Mouse (Mus musculus): ENCODE data around the gene Olfr558. TPM values are rescaled to one million over a fixed set of nuclear protein-coding genes. Genes with fewer than 3 reads are reported as not detected.

Gene Olfr558
- total RNA-seq (2017): not detected in 3 replicates

DNA sequence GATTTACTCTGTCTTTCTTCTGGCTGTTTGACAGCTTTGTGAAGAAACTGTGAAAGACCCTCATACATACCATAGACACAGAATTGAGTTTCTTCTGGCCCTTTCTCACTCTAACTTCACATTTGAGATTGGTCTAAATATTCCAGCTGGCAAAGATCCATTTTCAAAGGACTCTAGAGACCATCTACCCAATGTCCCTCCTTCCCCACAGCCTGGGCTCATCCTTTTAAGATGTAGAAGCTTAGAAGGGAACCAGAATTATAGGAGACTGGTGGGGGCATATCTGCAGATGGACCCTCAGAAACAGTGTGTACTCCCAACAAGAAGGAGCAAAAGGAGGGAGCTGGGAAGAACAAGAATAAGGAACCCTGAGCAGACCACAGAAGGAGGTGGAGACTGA, at the start of gene Olfr558:
TSS of gene Olfr558 (plus strand) at position 301 of the 400 bp plus-strand sequence.
- ATAC-seq (replicated peaks; ENCODE audit: insufficient number of reproducible peaks, low FRiP score, low TSS enrichment, poor library complexity, severe bottlenecking): no peak

DNA sequence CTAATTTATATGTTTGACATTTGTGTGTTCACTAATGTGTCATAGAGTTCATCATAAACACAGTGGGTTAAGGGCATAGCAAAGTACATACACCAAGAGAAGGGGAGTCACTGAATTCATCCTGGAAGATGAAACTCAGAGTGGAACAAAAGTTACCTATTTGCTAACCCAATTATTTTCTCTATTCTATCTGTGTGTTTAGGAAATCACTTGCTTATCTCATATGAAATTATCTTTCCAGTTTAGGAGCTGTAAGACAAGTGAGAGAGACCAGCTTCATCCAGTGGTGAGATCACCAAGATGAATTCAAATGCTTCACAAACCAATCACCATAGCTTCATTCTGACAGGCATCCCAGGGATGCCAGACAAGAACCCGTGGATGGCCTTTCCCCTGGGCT, 43.5 kb upstream of the Olfr558 start, which contains the start of gene Olfr555:
TSS of gene Olfr555 (plus strand) at position 301 of the 400 bp plus-strand sequence.
- ATAC-seq (replicated peaks; ENCODE audit: insufficient number of reproducible peaks, low FRiP score, low TSS enrichment, poor library complexity, severe bottlenecking): no peak

DNA sequence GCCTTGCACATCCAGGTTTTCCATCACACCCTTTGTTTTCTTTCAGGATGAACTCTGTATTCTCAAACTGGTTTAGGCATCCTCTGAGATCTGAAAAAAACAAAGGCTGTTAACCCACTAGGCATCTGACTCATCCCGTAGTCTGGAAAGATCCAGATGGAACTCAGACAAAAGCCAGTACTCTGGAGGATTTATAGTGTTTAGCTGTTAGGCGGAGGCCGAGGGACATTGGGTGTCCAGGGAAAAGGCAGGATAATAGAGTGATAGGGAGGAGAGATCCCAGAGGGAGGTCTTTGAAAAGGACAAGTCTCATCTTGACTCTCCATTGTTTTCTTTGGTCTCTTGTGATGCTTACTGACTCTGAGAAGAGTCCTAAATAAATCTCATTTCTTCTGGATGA, 37.4 kb upstream of the Olfr558 start, which contains the start of gene Olfr556:
TSS of gene Olfr556 (plus strand) at position 301 of the 400 bp plus-strand sequence.
- ATAC-seq (replicated peaks; ENCODE audit: insufficient number of reproducible peaks, low FRiP score, low TSS enrichment, poor library complexity, severe bottlenecking): no peak

DNA sequence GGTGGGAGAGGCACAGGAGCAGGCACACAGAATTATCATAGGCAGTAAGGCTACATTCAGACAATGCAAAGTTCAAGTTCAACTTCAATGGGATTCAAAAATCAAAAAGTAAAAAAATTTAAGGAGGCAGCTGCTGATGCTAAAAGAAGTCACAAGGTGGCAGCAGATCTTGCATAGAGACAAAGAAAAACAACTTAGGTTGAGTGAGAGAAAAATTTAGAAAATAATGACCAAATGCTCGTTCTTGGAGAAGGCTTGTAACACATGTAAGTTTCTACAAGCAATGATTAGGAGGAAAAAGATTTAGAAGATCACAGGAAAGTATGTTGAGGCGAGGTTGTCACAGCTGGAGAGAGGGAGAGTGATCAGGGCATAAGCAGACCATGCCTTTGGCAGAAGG, 36.6 kb upstream of the Olfr558 start:
- ATAC-seq (replicated peaks; ENCODE audit: insufficient number of reproducible peaks, low FRiP score, low TSS enrichment, poor library complexity, severe bottlenecking): no peak

DNA sequence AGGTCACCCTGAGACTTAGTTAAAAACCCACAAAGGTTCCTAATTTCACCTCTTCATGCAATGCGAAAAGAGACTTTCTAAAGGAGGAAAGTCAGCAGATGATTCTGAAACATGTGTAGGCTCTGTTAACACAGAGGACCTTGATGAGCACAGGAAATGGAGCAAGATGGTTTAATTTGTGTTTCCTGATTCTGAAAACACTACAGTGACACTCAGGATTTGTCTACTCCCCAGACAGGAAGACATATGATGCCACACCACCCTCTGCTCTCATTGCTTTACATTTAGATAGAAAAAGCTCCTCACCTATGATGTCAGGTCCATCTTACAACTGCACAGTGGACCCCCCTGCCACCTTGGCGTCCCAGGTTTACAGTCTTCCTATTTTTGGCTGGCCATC, 25.8 kb upstream of the Olfr558 start:
- no peak for ATAC-seq (replicated peaks; ENCODE audit: insufficient number of reproducible peaks, low FRiP score, low TSS enrichment, poor library complexity, severe bottlenecking)

DNA sequence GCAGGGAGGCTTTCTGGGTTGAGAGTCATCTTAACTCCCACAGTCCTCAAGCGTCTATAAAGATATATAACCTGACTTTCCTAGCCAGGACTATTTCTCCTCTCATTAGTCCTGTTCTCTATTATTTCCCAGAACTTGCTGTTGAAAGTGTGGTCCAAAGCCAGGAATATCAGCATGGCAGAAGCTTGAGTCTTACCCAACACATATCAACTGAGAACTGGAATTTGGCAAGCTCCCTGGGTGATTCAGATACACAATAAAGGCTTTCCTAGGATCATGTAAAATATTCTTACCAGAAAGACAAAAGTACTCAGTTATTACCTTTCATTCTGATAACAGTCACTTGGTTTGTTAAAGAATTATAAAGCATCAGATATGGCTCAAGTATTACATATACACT, 20.1 kb upstream of the Olfr558 start:
- ATAC-seq (replicated peaks; ENCODE audit: insufficient number of reproducible peaks, low FRiP score, low TSS enrichment, poor library complexity, severe bottlenecking): no peak

DNA sequence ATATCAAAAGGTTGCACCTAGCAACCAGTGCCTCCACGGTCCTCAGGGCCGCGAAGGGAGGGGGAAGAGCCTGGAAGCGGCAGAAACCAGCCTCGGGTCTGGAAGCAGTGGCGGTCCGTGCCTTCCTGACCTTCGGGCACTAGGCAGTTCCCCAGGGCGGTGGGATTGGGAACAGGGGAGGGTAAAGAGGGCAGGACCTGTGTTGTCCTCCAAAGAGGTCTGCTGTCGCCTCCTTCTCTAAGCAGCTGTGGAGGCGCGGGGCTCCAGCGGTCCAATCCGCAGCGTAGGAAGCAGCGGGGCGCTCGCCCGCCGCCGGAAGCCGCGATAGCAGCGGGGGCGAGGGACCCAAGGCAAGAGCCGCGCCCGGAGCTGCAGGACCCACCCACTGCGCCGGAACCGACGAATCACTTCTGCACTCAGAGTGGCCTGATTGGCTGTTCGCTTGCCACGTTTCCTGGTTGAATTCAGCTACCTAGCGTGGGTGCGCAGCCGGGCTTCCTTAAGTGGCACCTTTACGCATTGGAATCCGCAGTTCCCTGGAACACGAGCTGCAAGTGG, 15.0 kb upstream of the Olfr558 start, which contains the start of gene Trim68:
TSS of gene Trim68 (minus strand) at position 384 of the 558 bp plus-strand sequence.
- ATAC-seq (replicated peaks; ENCODE audit: insufficient number of reproducible peaks, low FRiP score, low TSS enrichment, poor library complexity, severe bottlenecking): peak; percentile 98

DNA sequence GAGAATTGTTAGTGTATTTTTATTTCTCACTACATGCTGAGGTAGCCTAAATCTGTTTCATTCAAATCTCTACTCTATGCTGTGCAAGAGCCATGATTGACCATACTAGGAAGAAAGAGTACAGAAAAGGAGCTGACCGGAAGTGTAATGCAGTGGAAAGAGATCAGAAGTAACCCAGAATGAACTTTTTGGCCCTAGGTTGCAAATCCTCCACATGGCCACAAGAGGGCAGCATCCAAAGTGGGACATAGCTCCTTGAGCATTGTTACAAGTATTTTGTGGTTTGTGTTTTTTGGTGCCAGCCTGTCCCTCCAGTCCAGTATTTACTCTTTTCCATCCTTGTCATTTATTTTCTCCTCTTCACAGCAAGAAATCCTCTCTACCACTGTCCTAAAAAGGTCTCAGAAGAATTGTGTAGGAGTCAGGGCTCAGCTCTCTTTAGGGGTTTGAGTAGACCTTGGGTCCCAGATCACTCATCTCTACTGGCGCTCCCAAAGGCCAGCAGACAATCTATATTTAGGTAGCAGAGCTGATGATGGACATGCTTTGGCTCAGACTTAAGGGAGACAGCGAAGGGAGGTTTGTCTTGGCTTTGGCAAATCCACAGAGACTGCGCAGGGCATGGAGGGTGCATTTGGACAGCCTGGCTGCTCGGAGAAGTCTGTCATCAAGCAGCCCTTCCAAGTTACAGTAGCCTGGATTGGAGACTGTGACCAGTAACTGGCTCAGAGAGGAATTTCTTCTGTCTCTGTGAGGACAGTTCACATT, 6.5 kb upstream of the Olfr558 start, which contains the start of gene Olfr557:
TSS of gene Olfr557 (plus strand) at position 553 of the 768 bp plus-strand sequence.
- ATAC-seq (replicated peaks; ENCODE audit: insufficient number of reproducible peaks, low FRiP score, low TSS enrichment, poor library complexity, severe bottlenecking): peak; percentile 50; the same call in 1 of the 2 replicates

DNA sequence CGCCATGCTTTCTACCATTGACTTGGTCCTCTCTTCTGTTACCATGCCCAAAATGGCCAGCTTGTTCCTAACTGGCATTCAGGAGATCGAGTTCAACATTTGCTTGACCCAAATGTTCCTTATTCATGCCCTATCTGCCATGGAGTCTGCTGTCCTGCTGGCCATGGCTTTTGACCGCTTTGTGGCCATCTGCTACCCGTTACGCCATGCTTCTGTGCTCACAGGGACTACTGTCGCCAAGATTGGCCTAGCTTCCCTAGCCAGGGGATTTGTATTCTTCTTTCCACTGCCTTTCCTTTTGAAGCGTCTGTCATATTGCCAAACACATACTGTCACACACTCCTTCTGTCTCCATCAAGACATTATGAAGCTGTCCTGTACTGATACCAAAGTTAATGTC, 3.6 kb upstream of the Olfr558 start:
- no peak for ATAC-seq (replicated peaks; ENCODE audit: insufficient number of reproducible peaks, low FRiP score, low TSS enrichment, poor library complexity, severe bottlenecking)

DNA sequence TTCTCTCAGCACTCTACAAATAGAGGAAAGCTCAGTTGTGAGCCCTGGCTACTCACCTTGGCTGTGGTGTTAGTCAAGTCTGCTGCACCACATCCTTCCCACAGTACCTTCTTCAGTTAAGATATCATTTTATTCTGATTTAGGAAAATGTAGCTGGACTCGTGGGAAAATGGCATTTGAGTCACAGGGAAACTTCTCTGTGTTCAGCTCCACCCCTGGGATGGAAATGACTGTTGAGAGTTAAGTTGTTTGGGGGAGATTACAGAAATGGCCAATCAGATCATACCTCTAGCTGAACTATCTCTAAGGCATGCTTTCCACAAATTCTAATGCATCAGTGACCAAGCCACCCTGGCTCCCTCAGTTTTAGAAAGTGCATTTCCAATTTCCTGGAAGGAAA, 17.0 kb downstream of the Olfr558 start, which contains the start of gene Olfr33:
TSS of gene Olfr33 (minus strand) at position 101 of the 400 bp plus-strand sequence.
- no peak for ATAC-seq (replicated peaks; ENCODE audit: insufficient number of reproducible peaks, low FRiP score, low TSS enrichment, poor library complexity, severe bottlenecking)

DNA sequence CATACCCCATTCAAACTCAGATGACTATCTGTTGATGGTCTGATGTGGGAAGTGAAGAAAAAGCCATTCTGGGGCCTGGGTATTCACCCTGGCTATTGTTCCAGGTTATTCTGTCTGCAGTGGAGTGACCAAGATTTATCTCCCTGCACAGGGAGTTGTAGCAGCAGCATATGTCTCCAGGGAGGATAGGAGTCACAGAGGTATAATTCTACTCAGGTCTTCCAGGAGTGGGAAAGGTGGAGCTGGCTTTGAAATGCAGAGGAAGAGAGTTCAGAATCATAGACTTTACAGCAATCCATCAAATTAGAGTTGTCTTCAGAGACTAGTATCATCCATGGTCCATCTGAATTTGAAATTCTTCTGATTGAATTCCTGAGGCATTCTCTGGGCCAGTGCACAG, 25.4 kb downstream of the Olfr558 start, which contains the start of gene Olfr559:
TSS of gene Olfr559 (minus strand) at position 101 of the 400 bp plus-strand sequence.
- ATAC-seq (replicated peaks; ENCODE audit: insufficient number of reproducible peaks, low FRiP score, low TSS enrichment, poor library complexity, severe bottlenecking): no peak

DNA sequence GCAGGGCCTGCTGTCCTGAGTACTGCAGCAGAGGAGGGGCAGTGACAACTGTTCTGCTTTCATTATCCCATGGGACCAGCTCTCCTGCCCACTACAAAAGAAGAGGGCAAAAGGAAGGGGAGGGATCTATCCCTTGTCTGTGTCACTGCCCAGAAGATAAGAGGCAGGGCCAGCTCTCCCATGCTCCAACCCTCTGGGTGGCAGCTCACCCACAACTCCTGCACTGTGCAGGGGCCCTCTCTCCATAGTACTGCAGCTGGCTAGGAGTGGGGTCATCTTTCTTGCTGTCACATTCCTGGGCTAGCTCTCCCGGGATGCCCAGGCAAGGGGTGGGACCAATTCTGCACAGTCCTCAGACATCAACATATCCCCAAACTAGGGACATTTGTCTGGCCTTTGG, 31.8 kb downstream of the Olfr558 start:
- no peak for ATAC-seq (replicated peaks; ENCODE audit: insufficient number of reproducible peaks, low FRiP score, low TSS enrichment, poor library complexity, severe bottlenecking)

DNA sequence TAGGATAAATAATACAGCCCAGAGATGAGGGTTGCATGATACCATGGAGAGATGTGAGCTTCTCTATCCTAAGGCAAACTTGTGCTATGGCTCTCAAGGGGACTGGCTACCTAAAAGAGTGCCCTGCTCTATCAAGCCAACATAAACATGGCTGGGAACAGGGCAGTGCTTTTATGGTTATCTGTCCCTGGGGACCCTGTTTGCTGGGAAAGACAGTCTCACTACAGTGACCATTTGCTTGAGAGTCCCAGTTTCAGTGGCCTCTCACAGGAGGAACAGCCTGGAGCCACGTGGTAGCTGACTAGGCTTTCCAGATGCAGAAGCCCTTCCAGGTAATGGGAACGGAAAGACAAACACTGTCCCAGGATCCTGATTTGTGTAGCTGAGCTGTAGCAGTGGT, 35.7 kb downstream of the Olfr558 start:
- ATAC-seq (replicated peaks; ENCODE audit: insufficient number of reproducible peaks, low FRiP score, low TSS enrichment, poor library complexity, severe bottlenecking): no peak

DNA sequence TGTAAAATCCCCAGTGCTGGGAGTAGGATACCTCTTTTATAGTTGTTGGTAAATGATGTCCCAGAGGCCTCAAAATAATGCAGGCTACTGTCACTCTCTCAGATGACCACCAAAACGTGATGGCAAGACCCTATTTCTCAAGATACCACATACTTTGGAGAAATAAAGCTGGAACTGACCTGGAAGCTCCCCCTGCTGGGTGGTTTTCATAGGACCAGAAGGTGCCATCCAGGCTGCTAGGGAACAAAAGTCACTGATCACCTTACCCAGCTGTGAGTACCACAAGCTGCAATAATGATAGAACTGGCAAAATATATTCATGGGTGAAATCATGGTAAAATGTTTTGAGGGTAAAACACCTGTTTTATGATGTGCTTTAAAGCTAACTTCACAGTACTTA, 50.1 kb downstream of the Olfr558 start:
- ATAC-seq (replicated peaks; ENCODE audit: insufficient number of reproducible peaks, low FRiP score, low TSS enrichment, poor library complexity, severe bottlenecking): no peak

DNA sequence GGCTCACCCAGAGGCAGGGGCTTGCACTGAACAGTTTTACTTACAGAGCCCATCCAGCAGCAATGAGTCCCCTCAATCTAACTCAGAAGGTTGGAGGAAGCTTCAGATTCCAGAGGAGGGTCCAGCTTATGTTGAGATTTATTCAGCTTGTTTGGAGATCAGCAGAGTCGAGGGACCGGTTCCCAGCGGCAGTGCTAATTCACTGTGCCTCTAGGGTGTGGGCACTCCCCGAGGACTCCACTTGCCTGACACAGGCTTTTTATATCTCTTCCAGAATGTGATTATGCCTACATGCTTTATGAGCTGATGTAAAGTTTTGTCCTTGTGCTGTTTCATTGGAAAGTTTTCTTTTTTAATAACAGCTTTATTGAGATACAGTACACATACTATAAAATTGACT, 57.3 kb downstream of the Olfr558 start, which contains the start of the genes Olfr560 and Olfr78:
TSS of gene Olfr560 (minus strand) at position 101 of the 400 bp plus-strand sequence.
TSS of gene Olfr78 (minus strand) at position 206 of the 400 bp plus-strand sequence.
- ATAC-seq (replicated peaks; ENCODE audit: insufficient number of reproducible peaks, low FRiP score, low TSS enrichment, poor library complexity, severe bottlenecking): no peak

Other genes with a start within 250 kb of the Olfr558 start
- gene Olfr543, start 220.5 kb upstream of the Olfr558 start, total RNA-seq (2017): not detected in 3 replicates
- not detected in 3 replicates for gene Olfr544, start 213.9 kb upstream of the Olfr558 start, total RNA-seq (2017)
- gene Olfr545, start 202.6 kb upstream of the Olfr558 start, total RNA-seq (2017): not detected in 3 replicates
- gene Olfr547, start 167.5 kb upstream of the Olfr558 start, total RNA-seq (2017): not detected in 3 replicates
- not detected in 3 replicates for gene Olfr548-ps1, start 161.3 kb upstream of the Olfr558 start, total RNA-seq (2017)
- gene Olfr549, start 152.3 kb upstream of the Olfr558 start, total RNA-seq (2017): not detected in 3 replicates
- gene Trim21, start 136.7 kb upstream of the Olfr558 start, total RNA-seq (2017): 35.2 to 57.9 TPM (median 45.9 TPM) in 3 replicates
- not detected in 3 replicates for gene Olfr550, start 130.8 kb upstream of the Olfr558 start, total RNA-seq (2017)
- gene Olfr551, start 110.3 kb upstream of the Olfr558 start, total RNA-seq (2017): 0.76 TPM in 1 of 3 replicates, not detected in the others
- gene Olfr552, start 104.4 kb upstream of the Olfr558 start, total RNA-seq (2017): not detected in 3 replicates
- 0.43 TPM in 1 of 3 replicates, not detected in the others for gene Olfr553, start 84.0 kb upstream of the Olfr558 start, total RNA-seq (2017)
- gene Olfr554, start 63.8 kb upstream of the Olfr558 start, total RNA-seq (2017): not detected in 3 replicates
- not detected in 3 replicates for gene Olfr555, start 43.4 kb upstream of the Olfr558 start, total RNA-seq (2017)
- gene Olfr556, start 37.3 kb upstream of the Olfr558 start, total RNA-seq (2017): not detected in 3 replicates
- gene Trim68, start 14.9 kb upstream of the Olfr558 start, total RNA-seq (2017): 4.6 to 15.2 TPM (median 9.5 TPM) in 3 replicates
- not detected in 3 replicates for gene Olfr557, start 6.3 kb upstream of the Olfr558 start, total RNA-seq (2017)
- not detected in 3 replicates for gene Olfr33, start 16.9 kb downstream of the Olfr558 start, total RNA-seq (2017)
- not detected in 3 replicates for gene Olfr559, start 25.3 kb downstream of the Olfr558 start, total RNA-seq (2017)
- gene Olfr560, start 57.2 kb downstream of the Olfr558 start, total RNA-seq (2017): not detected in 3 replicates
- not detected in 3 replicates for gene Olfr78, start 57.3 kb downstream of the Olfr558 start, total RNA-seq (2017)
- not detected in 3 replicates for gene Olfr561, start 69.0 kb downstream of the Olfr558 start, total RNA-seq (2017)
- not detected in 3 replicates for gene Olfr564, start 101.3 kb downstream of the Olfr558 start, total RNA-seq (2017)
- gene Olfr566, start 156.6 kb downstream of the Olfr558 start, total RNA-seq (2017): not detected in 3 replicates
- not detected in 3 replicates for gene Olfr568, start 174.9 kb downstream of the Olfr558 start, total RNA-seq (2017)
- not detected in 3 replicates for gene Olfr569, start 188.7 kb downstream of the Olfr558 start, total RNA-seq (2017)
- not detected in 3 replicates for gene Olfr570, start 192.4 kb downstream of the Olfr558 start, total RNA-seq (2017)
- gene Olfr571, start 215.3 kb downstream of the Olfr558 start, total RNA-seq (2017): not detected in 3 replicates
- not detected in 3 replicates for gene Olfr572, start 222.2 kb downstream of the Olfr558 start, total RNA-seq (2017)
- not detected in 3 replicates for gene Olfr573-ps1, start 240.4 kb downstream of the Olfr558 start, total RNA-seq (2017)
- not detected in 3 replicates for gene Olfr574, start 246.3 kb downstream of the Olfr558 start, total RNA-seq (2017)